Mouse (Mus musculus) midbrain, embryonic 12.5 days (tissue): ENCODE data around the gene Prnp. TPM values are rescaled to one million over a fixed set of nuclear protein-coding genes. Genes with fewer than 3 reads are reported as not detected.

ENCODE experiments used
- ATAC-seq: fragments of 200-750 bp; cut with Nextera tagmentation; 2 replicates; pipeline ENCODE4 v1.8.0; 2017; ENCODE audit warnings: low read depth, moderate TSS enrichment, moderate library complexity; ENCODE audit not compliant: low FRiP score
- H3K27ac ChIP-seq: fragments of 300-500 bp; sonication (generic); replicated peaks from 2 replicates; pipeline ENCODE4 v1.5.1; 2016; ENCODE audit warnings: mild to moderate bottlenecking
- H3K27me3 ChIP-seq: fragments of 300-500 bp; sonication (generic); 2 replicates; pipeline ENCODE4 v1.6.1; 2016; ENCODE audit warnings: mild to moderate bottlenecking
- H3K36me3 ChIP-seq: fragments of 300-500 bp; sonication (generic); 2 replicates; pipeline ENCODE4 v1.6.1; 2016
- H3K4me1 ChIP-seq: fragments of 300-500 bp; sonication (generic); 2 replicates; pipeline ENCODE4 v1.6.1; 2016
- H3K4me2 ChIP-seq: fragments of 300-500 bp; sonication (generic); replicated peaks from 2 replicates; pipeline ENCODE4 v1.6.1; 2016; ENCODE audit warnings: mild to moderate bottlenecking, moderate library complexity
- H3K4me3 ChIP-seq: fragments of 300-500 bp; sonication (generic); 2 replicates; pipeline ENCODE4 v1.5.1; 2016; ENCODE audit warnings: mild to moderate bottlenecking
- H3K9ac ChIP-seq: fragments of 300-500 bp; sonication (generic); replicated peaks from 2 replicates; pipeline ENCODE4 v1.6.1; 2016; ENCODE audit warnings: mild to moderate bottlenecking, moderate library complexity
- H3K9me3 ChIP-seq: fragments of 300-500 bp; sonication (generic); 2 replicates; pipeline ENCODE4 v1.6.1; 2016; ENCODE audit warnings: mild to moderate bottlenecking
- whole genome bisulfite sequencing: fragments of 180-500 bp; shearing (Covaris S2); methylation state at CpG from one replicate; pipeline ENCODE4 v1.1.7; 2016; 5-methylcytosine and 5-hydroxymethylcytosine counted together
- polyA plus RNA-seq: library from polyadenylated mRNA; unstranded; fragments of >200 nt; fragmentation: Nextera tagmentation; extraction: Ambion mirVana; gene quantifications from 2 replicates; pipeline ENCODE4 v1.2.1, GENCODE M21; 2016

Gene Prnp
- polyA plus RNA-seq, 1 experiment from 2014 or later: 58.9 TPM

DNA sequence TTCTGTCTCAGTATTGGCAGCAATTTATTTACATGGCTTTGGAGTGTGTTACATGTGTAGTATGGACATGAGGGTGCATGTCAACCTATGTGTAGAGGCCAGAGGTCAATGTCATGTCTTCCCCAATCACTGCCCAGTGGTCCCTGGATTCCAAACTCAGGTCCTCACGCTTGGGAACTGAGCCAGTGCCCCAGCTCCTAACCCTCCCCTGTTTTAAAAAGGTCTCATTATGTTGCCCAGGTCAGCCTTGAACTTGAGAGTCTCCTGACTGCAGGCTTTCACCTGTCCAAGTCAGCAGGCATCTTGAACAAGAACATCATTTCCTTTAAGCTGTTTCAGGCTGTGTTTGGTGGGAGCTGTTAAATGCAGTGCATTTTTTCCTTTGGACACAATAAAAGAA lies 822 bp upstream of the Prnp start:
- Histone ChIP-seq H3K4me2 (peak overlapping the region; percentile 74), H3K9ac (no peak overlapping the region), H3K36me3 (no peaks in the 10 kb centered on the region), H3K27me3 (no peaks in the 10 kb centered on the region), H3K9me3 (no peaks in the 10 kb centered on the region), H3K27ac (no peak overlapping the region), H3K4me3 (no peak overlapping the region), H3K4me1 (peaks cover 14% of the 10 kb centered on the region)
- WGBS: 82% methylated on average over 1 of the region's 1 CpGs
- ATAC-seq: no peak

- Histone ChIP-seq H3K36me3 (no peaks in the 10 kb centered on the region), H3K4me2 (peak overlapping the region; percentile 74), H3K9me3 (no peaks in the 10 kb centered on the region), H3K27ac (no peak overlapping the region), H3K27me3 (no peaks in the 10 kb centered on the region), H3K9ac (0 out of 2 replicates have a peak overlapping the region, but pooled peaks have one; percentile 79), H3K4me3 (peak overlapping the region; percentile 73), H3K4me1 (peaks cover 14% of the 10 kb centered on the region)
- no peak for ATAC-seq
- 63% methylated on average over 2 of the region's 2 CpGs for WGBS
Observed at GRCm38 (mm10) chr2:131910847-131911246, 1.1 kb downstream of the Prnp start.

GRCm38 (mm10) chr2:131911341-131911740 lies 1.6 kb downstream of the Prnp start:
- 47% methylated on average over 4 of the region's 4 CpGs for WGBS

GRCm38 (mm10) chr2:131912526-131913258 lies 3.0 kb downstream of the Prnp start:
- no peak for ATAC-seq
- no peak overlapping the region for H3K4me3 ChIP-seq
- no peak overlapping the region for H3K27ac ChIP-seq
- H3K9me3 ChIP-seq: no peaks in the 10 kb centered on the region
- H3K27me3 ChIP-seq: no peaks in the 10 kb centered on the region
- peaks cover 14% of the 10 kb centered on the region for H3K4me1 ChIP-seq
- H3K36me3 ChIP-seq: peaks cover 3% of the 10 kb centered on the region; the same call in 1 of the 2 replicates
- H3K4me2 ChIP-seq: no peak overlapping the region
- H3K9ac ChIP-seq: no peak overlapping the region
- 81% methylated on average over 8 of the region's 8 CpGs for WGBS

More at GRCm38 (mm10) chr2:131911341-131911740, 1.6 kb downstream of the Prnp start:
- H3K9me3 ChIP-seq: no peaks in the 10 kb centered on the region
- peak overlapping the region; percentile 74 for H3K4me2 ChIP-seq
- peaks cover 14% of the 10 kb centered on the region for H3K4me1 ChIP-seq
- ATAC-seq: no peak
- peak overlapping the region; percentile 73 for H3K4me3 ChIP-seq
- H3K27me3 ChIP-seq: no peaks in the 10 kb centered on the region
- peaks cover 2% of the 10 kb centered on the region; the same call in 1 of the 2 replicates for H3K36me3 ChIP-seq
- no peak overlapping the region for H3K27ac ChIP-seq
- no peak overlapping the region for H3K9ac ChIP-seq

GRCm38 (mm10) chr2:131932275-131932902 lies 22.7 kb downstream of the Prnp start:
- Histone ChIP-seq H3K4me3 (no peak overlapping the region), H3K27me3 (no peaks in the 10 kb centered on the region), H3K36me3 (peaks cover 12% of the 10 kb centered on the region), H3K4me2 (no peak overlapping the region), H3K27ac (no peak overlapping the region), H3K9ac (no peak overlapping the region), H3K4me1 (peaks cover 7% of the 10 kb centered on the region; the same call in 1 of the 2 replicates), H3K9me3 (no peaks in the 10 kb centered on the region)
- no peak for ATAC-seq
- 77% methylated on average over 7 of the region's 7 CpGs for WGBS

GRCm38 (mm10) chr2:131933013-131933412 lies 23.3 kb downstream of the Prnp start:
- H3K9me3 ChIP-seq: no peaks in the 10 kb centered on the region
- H3K4me2 ChIP-seq: no peak overlapping the region
- no peaks in the 10 kb centered on the region for H3K27me3 ChIP-seq
- no peak overlapping the region for H3K4me3 ChIP-seq
- WGBS: 39% methylated on average over 6 of the region's 6 CpGs
- H3K9ac ChIP-seq: no peak overlapping the region
- no peak for ATAC-seq
- peaks cover 7% of the 10 kb centered on the region; the same call in 1 of the 2 replicates for H3K4me1 ChIP-seq
- peaks cover 12% of the 10 kb centered on the region for H3K36me3 ChIP-seq
- H3K27ac ChIP-seq: no peak overlapping the region

GRCm38 (mm10) chr2:131933598-131933997 lies 23.9 kb downstream of the Prnp start:
- H3K27me3 ChIP-seq: no peaks in the 10 kb centered on the region
- H3K4me3 ChIP-seq: no peak overlapping the region
- H3K36me3 ChIP-seq: peaks cover 12% of the 10 kb centered on the region
- ATAC-seq: no peak
- H3K9ac ChIP-seq: no peak overlapping the region
- no peak overlapping the region for H3K27ac ChIP-seq
- no peaks in the 10 kb centered on the region for H3K9me3 ChIP-seq
- no peak overlapping the region for H3K4me2 ChIP-seq
- H3K4me1 ChIP-seq: peaks cover 7% of the 10 kb centered on the region; the same call in 1 of the 2 replicates
- 49% methylated on average over 3 of the region's 3 CpGs for WGBS

GRCm38 (mm10) chr2:131934243-131934642 lies 24.5 kb downstream of the Prnp start:
- Histone ChIP-seq H3K9me3 (no peaks in the 10 kb centered on the region), H3K4me1 (peaks cover 7% of the 10 kb centered on the region; the same call in 1 of the 2 replicates), H3K27me3 (no peaks in the 10 kb centered on the region), H3K9ac (no peak overlapping the region), H3K27ac (no peak overlapping the region), H3K36me3 (peaks cover 12% of the 10 kb centered on the region), H3K4me2 (no peak overlapping the region), H3K4me3 (no peak overlapping the region)
- no peak for ATAC-seq
- WGBS: 92% methylated on average over 2 of the region's 2 CpGs

DNA sequence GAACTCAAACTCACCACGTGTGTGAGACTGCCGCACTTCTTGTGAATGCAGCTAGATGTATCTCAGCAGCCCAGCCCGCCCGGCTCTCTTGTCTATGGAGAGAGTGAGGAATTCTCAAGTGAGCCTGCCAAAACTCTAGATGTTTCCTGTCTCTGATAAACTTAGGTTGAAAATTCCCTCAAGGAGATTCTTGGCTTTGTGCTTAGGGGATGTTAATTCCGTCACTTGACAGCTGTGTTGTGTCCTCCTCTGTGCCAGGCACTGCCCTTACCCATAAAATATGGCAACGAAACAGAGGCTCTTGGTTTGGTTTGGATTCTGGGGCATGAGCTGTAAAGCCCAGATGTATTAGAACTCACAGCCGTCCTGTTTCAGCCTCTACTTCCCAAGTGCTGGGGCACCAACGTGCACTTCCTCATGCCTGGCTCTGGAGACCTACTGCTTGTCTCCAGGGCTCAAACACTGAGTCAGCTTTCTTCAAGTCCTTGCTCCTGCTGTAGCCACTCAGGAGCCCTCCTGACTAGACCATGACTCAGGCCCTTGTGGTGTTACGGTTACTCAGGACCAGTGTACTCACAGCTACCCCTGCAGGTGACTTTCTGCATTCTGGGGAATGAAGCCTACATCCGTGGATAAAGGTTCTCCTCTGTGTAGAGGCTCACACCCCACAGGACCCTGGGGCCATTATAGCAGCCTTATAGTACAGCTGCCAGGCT lies 25.8 kb downstream of the Prnp start:
- no peaks in the 10 kb centered on the region for H3K27me3 ChIP-seq
- ATAC-seq: no peak
- no peak overlapping the region for H3K4me2 ChIP-seq
- H3K27ac ChIP-seq: no peak overlapping the region
- no peak overlapping the region for H3K4me3 ChIP-seq
- H3K9ac ChIP-seq: no peak overlapping the region
- no peaks in the 10 kb centered on the region for H3K9me3 ChIP-seq
- H3K36me3 ChIP-seq: peaks cover 12% of the 10 kb centered on the region
- WGBS: 84% methylated on average over 10 of the region's 10 CpGs
- peaks cover 7% of the 10 kb centered on the region; the same call in 1 of the 2 replicates for H3K4me1 ChIP-seq

DNA sequence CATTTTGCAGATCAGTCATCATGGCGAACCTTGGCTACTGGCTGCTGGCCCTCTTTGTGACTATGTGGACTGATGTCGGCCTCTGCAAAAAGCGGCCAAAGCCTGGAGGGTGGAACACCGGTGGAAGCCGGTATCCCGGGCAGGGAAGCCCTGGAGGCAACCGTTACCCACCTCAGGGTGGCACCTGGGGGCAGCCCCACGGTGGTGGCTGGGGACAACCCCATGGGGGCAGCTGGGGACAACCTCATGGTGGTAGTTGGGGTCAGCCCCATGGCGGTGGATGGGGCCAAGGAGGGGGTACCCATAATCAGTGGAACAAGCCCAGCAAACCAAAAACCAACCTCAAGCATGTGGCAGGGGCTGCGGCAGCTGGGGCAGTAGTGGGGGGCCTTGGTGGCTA lies 26.7 kb downstream of the Prnp start:
- no peak overlapping the region for H3K9ac ChIP-seq
- H3K27ac ChIP-seq: no peak overlapping the region
- peaks cover 7% of the 10 kb centered on the region; the same call in 1 of the 2 replicates for H3K4me1 ChIP-seq
- H3K36me3 ChIP-seq: peaks cover 12% of the 10 kb centered on the region
- ATAC-seq: no peak
- H3K4me2 ChIP-seq: no peak overlapping the region
- WGBS: 98% methylated on average over 10 of the region's 10 CpGs
- H3K27me3 ChIP-seq: no peaks in the 10 kb centered on the region
- H3K9me3 ChIP-seq: no peaks in the 10 kb centered on the region
- no peak overlapping the region for H3K4me3 ChIP-seq

DNA sequence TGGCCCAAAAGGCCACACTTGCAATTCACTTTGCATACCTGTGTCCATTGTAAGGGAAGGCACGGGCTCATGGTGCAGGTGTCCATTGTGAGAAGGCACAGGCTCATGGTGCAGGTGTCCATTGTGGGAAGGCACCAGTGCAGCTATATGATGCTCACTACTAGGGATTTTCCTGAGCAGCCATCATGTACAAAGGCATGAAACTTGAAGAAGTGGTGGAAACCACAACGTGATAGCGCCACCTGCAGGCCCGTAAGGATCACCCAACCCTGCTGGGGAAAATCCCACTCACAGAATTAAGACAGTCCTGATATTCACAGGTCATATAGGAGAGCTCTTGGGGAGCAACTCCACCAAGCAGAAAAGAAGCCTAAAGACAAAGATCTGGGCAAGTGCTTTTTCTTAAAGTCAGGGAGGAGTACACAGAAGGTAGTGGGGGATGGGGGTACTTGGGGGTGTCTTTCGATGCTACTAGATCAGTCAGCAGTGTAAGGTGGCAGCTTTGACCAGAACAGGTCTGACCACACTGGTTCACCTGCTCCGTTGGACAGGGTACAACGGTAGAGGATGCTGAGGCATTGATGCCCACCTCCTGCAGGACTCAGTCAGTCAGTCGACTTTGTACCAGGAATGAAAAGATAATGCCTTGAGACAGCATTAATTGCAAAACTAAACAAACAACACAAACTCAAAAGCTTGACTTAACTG lies 29.8 kb downstream of the Prnp start:
- Histone ChIP-seq H3K36me3 (peaks cover 12% of the 10 kb centered on the region), H3K4me1 (no peaks in the 10 kb centered on the region), H3K9ac (no peak overlapping the region), H3K27ac (no peak overlapping the region), H3K9me3 (no peaks in the 10 kb centered on the region), H3K4me3 (no peak overlapping the region), H3K27me3 (no peaks in the 10 kb centered on the region), H3K4me2 (no peak overlapping the region)
- 0 out of 2 replicates have a peak, but pooled peaks have one; percentile 52 for ATAC-seq
- WGBS: 39% methylated on average over 8 of the region's 8 CpGs
